Mouse (Mus musculus): ENCODE measurements around the gene Srsf2.
"Not testable (repeated sequence)": the region's sequence is repeated elsewhere in the genome, so short reads cannot be mapped to it uniquely, and the experiment has no call there.

The Srsf2 gene

DNA sequence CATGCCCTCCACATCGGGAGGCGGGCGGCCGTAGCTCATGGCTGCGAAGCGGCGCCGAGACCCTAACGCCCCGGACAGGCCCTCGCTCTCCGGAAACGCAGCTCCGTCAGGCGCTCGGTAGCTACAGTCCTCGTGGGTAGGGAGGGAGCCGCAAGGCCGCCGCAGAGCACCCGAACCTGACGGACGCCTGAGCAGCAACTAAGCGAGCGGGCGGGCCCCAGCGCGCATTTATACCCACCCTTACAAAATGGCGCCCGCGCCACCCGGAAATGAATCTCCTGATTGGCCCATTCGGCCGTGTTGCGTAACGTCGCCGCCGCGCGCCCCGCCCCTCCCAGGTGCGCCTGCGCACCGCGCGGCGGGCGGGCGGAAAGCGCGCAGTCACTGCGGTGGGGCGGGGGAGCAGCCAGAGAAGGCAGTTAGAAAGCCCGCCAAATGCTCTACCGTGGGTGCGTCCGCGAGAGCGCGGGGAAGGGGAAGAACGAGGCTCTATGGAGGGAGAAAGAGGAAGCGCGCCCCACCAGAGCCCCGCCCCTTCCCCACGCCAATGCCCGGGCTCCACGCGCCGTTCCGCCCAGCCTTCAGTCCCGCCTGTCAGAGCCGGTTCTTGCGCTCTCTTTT lies at the start of gene Srsf2:
TSS of gene Srsf2 (minus strand) at position 204 of the 621 bp plus-strand sequence.
- peak; percentile 96 for DNase-seq (ENCODE audit: low read depth, low spot score)

DNA sequence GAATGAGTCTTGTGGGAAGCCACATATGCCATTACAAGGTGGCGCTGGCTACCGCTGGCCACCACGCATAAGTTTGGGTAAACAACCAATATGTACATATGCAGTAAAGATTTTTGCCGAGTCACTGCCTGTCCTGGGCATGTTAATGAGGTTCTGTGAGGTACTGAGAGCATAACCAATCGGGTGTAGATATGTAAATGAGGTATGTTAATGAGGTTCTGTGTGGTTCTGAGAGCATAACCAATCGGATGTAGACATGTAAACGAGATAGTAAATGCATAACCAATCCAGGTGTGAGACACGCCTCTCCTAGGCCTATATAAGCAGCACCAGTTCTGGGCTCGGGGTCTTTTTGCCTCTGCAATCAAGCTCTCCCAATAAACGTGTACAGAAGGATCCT lies 49.7 kb upstream of the Srsf2 start:
- not testable (repeated sequence) for DNase-seq (ENCODE audit: low read depth, low spot score)

DNA sequence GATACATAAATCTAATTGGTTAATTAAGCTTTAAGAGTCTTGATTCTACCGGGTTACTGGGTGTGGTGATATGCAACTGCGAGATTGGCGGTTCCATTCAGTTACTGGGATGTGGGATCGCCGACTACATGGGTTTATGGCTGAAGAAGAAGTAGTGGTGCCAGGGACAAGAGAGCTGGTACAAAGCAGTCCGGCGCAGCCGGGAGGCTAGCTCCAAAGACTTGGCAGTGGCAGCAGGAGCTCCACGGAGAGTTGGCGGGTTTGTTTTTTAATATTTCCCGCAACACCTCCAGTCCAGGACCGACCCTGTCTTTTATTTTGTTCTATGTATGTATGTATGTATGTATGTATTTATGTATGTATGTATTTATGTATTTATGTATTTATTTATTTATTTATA lies 46.4 kb upstream of the Srsf2 start:
- DNase-seq (ENCODE audit: low read depth, low spot score), result no peak

DNA sequence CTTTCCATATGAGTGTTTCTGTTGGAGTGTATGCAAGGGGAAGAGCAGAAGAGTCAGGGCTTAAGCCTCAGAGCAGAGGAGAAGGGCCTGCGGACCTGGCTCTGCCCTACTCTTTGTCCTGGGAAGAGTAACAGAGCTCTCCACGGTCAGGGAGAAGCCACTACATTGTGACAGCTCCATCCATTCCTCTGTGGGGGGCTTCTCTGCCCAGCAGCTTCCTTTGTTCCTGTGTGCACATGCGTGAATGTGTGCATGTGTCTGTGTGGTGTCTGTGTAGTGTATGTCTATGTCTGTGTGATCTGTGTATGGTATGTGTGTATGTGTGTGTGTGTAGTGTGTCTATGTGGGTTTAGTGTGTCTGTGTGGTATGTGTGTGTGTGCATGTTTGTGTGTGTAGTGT lies 42.5 kb upstream of the Srsf2 start:
- DNase-seq (ENCODE audit: low read depth, low spot score), result no peak

DNA sequence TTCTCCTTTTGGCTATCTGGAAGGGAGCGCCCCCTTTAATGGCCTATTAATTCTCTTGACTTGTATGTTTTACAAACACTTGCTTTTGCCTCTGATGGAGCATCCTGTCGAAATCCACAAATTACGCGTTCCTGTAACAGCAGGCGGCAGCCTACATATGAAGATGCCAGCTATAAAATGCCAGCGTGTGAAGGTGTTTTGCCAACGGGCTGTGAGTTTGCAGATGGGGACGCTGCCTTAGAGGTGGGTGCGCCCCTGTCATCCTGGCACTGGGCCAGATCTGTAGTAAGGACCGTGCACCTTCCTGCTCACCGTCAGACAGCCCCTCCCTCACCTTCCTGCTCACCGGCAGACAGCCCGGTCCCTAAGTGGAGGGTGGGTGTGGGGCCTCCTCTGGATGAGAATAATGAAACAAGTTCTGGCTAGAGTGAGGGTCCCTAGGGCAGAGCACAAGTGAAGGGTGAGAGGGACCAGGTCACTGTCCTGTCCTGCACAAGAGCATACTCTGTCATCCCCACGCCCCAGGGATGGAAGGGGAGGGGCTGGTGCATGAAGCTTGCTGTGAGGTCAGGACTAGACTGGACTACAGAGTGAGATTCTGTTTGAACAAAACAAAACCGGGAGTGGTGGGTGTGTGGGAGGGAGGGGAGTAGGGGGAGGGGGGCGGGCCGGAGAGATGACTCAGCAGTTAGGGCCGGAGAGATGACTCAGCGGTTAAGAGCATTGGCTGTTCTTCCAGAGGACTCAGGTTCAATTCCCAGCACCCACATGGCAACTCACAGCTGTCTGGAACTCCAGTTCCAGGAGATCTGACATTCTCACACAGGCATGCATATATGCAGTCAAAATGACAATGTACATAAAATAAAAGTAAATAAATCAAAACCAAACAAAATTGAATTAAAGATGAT lies 40.9 kb upstream of the Srsf2 start:
- no peak for DNase-seq (ENCODE audit: low read depth, low spot score)

DNA sequence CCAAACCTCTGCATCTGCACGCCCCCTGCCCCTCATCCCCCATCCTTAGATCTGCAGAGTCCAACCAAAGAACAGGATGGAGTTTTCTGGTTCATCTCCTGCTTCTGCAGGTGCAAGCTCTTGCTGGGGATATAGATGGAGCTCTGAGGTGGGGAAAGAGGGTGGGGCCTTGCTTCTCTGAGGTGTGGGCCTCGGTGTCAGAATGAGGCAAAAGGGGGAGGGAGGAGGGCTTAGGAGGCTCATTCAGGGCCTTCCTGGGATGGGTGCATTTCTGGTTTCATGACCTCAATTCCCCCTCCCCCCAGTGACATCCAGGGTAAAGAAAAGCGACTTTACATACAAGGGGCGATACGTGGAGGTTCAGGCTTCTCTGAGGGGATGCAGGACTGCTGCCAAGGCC lies 34.2 kb upstream of the Srsf2 start:
- DNase-seq (ENCODE audit: low read depth, low spot score), result no peak

DNA sequence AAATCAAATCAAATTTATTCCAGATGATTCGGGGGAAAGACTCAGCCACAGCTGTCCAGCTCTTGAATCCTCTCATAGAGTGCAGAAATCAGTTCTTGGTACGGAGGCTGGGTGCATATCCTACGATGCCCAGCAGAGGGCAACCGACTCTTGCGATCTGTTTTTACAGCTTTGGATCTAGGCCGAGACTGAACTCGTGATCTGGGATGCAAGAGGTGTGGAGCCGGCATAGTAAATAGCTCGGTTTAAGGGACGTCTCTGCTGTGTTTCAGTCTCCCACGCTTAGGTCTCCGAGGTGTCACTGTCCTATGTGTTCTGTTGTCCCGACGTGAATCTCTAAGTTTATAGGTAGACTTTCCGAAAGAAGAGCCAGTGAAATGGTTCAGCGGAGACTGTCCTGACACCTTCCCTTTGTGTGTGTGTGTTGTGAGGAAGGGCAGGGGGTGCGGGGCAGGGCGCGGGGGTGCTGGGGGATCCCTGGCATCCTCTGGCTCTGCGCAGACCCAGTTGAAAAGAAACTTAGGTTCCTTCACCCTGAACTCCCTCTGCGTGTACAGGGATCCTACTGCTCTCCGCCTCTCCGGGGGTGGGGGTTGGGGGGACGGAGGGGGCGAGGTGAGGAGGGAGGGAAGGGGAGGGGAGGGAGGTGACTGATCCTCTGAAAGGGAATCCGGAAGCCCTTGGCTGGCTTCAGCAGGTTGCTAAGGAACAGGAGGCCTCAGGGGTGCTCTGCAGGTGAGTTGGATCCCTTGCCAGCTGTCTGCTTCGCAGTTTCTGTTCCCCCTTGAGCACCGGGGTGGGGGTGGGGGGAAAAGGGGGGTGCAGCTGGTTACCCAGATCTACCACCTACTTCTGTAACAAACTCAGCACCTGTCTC lies 32.6 kb upstream of the Srsf2 start:
- DNase-seq (ENCODE audit: low read depth, low spot score), result peak; percentile 84

DNA sequence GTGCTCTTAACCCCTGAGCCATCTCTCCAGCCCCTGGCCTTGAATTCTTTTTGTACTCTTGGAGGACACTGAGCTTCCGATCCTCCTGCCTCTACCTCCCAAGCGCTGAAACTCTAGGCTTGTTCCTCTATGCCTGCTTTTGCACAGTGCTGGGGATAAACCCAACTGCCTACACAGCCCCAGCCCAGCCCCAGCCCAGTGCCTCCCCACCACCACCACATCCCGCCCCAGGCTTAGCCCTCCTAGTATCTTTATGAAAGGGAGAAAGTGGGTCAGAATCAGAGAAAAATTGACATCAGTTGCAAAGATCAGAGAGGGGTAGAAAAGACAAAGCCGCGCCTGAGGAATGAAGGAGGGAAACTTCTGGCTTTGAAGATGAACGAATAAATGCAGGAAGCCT lies 31.2 kb upstream of the Srsf2 start:
- DNase-seq (ENCODE audit: low read depth, low spot score), result no peak

DNA sequence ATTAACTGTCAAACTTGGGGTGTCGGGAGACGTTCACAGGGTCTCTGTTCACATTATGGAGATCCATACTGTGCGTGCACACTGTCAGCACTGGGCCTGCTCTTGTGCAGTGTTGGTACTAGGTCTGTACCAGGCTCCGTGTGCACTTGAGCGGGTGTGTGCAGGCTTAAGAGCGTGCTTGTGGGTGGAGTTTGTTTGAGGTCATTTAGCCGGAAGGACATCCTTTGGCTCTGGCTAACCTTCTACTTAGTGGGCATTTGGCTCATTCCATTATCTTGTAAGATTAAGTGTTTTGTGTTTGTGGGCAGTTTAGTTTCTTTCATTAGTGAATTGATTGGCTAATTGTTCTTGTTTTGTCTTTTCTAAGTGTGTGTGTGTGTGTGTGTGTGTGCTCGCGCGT lies 29.6 kb upstream of the Srsf2 start:
- no peak for DNase-seq (ENCODE audit: low read depth, low spot score)

DNA sequence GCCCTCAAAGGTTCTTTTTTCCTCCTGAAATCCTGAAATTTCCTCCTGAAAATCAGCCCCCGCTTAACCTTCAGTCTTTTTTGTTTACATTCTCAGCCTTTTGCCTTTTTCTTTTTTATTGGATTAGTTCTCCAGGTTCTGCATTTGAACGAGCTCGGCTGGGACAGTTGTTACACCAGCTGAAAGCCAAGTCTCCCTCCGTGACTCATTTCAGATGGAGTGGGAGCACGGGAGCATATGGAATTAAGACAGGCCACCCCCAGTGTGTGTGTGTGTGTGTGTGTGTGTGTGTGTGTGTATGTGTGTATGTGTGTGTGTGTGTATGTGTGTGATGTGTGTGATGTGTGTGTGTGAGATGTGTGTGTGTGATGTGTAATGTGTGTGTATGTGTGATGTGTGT lies 28.5 kb upstream of the Srsf2 start:
- DNase-seq (ENCODE audit: low read depth, low spot score), result no peak

DNA sequence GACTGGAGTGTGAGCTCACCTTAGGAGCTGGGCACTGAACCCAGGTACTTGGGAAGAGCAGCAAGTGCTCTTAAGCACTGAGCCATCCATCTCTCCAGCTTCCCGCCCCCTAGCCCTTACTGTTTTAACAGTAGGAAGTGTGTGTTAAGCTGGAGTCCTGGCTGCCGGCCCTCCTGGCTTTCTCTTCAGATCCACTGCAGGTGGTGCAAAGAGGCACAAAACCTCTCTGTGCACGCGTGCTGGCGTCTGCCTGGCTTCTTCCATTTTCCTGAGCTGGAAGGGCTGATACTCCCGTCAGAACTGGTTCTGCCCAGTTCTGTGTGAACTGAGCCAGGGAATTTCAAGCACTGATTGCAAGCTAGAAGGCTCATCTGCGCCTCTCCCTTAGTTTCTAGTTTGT lies 27.9 kb upstream of the Srsf2 start:
- DNase-seq (ENCODE audit: low read depth, low spot score), result no peak

DNA sequence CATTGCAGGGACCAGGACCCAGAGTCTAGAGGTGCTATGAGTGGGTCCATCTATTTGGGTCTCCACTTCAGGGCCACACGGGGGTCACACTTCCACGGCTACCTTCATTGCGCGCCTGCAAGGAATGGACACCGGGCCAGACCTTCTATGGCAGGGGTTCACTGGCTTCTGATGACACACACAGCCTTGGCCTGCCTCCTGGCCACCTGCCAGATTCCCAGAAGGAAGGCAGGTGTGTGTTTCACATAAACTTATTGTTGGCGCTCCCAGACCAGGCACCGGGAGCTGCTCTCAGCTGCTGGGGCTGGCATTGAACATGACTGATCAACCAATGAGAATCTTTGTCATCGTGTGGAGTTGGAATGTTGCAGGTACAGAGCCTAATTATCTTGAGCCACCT lies 25.6 kb upstream of the Srsf2 start:
- DNase-seq (ENCODE audit: low read depth, low spot score), result no peak

DNA sequence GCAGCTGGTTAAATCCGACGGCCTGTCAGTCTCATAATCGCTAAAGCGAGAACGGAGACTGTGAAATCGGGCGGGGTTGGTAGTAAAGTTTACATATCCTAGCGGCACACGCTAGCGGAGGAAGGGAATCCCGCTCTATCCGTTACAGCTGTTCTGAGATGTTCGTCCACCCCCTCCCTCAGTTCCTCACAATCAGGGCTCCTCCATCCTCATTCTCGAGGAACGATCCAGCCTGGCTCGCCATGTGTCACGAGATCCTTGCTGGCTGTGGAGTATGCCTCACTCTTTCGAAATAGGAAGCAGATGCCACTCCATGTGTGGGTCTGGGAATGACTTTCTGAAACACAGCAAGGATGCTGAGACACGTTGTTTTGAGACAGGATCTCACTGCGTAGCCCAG lies 21.1 kb upstream of the Srsf2 start:
- DNase-seq (ENCODE audit: low read depth, low spot score), result no peak

DNA sequence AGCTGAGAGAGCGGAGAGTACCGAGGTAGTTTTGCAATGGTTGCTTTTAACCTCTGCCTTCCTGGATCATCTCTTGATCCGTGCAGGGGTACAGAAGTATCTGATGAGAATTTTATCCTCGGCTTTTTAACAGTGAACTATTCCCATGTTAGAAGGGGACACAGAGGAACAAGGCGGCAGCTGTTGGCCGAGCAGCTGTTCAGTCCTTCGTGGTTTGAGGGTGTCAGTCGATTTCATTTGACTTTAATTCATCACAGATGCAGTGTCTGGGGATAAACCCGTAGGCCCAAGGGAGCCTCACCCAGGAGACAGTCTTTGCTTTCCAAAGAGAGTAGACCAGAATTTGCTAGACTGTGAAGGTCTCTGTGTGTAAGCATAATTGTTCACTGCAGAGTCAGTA lies 18.6 kb upstream of the Srsf2 start:
- DNase-seq (ENCODE audit: low read depth, low spot score), result no peak

DNA sequence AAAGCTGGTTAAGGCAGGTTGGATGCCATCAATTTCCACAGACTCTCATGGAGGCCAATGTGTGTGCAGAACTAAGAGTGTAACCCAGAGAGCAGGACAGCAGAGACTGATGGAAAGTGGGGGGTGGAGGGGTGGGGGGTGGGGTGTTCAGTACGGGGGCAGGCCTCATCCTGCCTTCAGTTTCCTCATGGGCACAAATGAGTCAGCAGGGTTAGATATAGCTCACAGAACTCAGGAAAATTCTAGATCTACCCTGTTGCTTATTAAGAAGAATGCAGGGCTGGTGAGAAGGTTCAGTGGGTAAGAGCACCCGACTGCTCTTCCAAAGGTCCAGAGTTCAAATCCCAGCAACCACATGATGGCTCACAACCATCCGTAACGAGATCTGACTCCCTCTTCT lies 16.7 kb upstream of the Srsf2 start:
- DNase-seq (ENCODE audit: low read depth, low spot score), result no peak

DNA sequence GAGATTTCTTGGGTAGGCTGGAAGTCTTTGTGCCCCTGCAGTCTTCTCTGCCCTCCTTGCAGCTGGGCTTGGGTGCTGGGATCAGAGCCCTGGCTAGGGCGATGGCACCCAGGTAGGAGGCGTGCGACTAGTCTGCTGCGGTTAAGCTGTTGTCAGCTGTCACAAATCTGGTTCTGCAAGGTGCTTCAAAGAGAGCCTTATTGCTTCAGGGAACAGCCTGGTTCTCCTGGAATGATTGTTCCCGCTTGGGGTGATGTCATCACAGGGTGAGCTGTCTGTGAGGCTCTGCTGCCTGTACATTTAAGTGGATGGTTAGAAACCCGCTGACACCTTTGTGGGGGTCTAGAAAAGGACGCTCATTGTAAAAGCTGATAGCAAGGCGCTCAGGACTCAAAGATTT lies 16.3 kb upstream of the Srsf2 start:
- no peak for DNase-seq (ENCODE audit: low read depth, low spot score)

DNA sequence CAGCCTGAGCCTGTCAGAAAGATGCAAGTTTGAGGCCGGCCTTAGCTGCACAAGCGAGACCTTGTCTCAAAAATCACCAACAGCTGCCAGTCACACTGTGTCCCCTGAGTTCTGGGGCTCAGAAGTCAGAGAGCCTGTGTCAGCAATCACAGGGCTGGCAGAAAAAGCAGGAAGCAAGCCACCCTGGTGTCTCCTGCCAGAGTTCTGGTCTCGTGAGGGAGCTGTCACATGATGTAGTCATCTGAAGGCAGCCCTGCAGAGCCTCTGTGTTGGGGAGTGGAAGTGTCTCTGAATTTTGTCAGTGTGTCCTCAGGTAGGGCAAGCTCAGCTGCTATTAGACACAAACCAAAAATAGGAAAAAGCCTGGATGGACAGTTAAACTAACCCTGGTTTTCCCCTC lies 15.2 kb upstream of the Srsf2 start:
- peak; percentile 76 for DNase-seq (ENCODE audit: low read depth, low spot score)

DNA sequence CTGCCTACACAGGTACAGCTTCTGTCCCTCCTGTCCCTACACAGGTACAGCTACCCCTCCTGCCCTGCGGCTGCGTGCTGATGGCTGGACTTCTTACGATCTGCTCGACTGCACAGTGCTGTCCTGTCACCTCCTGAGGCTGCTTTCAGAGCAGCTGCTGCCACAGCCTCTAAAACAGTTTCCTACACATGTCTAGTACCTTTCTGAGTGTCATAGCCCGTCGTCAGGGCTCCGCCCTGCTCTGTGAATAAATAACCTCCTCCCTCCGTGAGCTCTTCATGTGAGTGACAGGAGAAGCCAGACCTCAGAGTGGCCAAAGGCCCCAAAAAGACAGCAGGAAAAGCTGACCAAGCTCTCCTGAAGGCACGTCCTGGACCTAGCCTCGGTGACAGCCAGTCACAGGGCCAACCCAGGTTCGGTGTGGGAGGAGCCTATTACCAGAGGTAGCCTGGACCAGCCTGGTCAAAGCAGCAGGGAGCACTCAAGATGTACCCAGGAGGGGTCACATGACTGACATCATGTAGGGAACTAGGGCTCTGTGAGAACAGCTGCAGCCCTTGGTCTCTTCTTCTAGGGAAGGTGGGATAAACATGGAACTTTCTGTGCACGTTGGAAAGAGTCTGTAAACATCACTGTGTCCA lies 13.2 kb upstream of the Srsf2 start:
- DNase-seq (ENCODE audit: low read depth, low spot score), result no peak

DNA sequence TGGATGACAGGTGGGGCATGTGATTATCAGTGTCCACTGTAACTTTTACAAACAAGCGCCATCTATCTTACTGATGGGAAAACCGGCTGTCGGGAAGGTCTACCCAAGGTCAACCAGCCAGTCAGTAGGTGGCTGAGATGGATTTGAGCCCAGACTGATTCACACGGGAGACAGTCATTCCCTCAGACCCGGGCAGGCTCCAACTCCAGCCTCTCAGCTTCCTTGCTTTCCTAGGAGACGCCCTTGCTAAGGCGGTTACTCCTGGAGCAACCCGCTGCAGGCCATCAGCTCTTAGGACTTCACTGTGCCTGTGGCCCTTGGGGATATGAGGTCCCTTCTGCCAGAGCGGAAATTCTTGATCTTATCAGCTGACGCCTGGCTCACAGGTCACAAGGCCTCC lies 11.6 kb upstream of the Srsf2 start:
- DNase-seq (ENCODE audit: low read depth, low spot score), result no peak

DNA sequence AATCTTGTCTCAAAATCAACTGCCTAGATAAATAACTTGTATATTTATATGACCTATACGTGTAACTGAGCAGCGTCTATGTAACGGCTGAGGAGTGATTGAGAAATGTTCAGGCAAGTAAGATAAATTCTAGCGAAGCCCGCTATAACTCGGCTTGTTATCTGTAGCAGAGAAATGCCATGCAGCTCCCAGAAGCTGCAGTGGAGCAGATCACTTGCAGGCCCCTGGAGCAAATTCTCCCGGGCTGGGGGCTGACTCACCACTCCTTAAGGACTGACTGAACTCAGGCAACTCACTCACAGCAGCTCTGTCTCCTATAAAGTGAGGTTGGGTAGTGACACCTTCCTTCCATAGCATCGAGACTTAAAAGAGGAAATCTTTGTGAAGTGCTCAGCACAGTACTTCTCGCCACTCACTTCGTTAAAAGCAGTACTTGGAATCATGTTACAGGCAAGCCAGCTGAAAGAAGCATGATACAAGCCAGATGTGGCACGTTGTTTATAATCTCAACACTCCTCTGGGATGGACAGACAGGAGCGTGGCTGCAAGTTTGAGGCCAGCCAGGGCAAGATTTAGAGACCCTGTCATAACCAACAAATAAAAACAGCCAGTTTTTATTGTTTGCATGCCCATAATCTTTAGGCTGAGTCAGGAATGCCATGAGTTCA lies 4.4 kb upstream of the Srsf2 start:
- no peak for DNase-seq (ENCODE audit: low read depth, low spot score)

DNA sequence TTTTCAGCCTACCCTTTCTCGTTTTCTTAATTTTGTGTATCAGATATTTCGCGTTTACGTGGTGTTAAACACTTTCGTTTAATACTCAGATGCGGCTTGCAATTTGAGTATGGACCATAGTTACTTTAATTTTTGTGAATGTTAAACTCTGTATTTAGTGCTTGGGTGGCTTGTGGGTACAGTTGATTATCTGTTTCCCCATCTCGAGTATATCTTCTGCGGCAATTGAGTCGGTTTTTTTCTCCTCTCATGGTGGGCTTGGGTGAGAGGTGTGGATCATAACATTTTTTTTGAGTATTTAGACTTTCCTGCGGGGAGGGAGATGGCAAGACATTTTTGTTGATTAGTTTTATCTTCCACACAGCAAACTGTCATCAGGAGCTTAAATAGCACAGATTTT lies 1.4 kb upstream of the Srsf2 start:
- DNase-seq (ENCODE audit: low read depth, low spot score), result no peak
